Mouse (Mus musculus): ENCODE data around the gene Pigv. TPM values are rescaled to one million over a fixed set of nuclear protein-coding genes. Genes with fewer than 3 reads are reported as not detected.
"Not testable (repeated sequence)": the region's sequence is repeated elsewhere in the genome, so short reads cannot be mapped to it uniquely, and the experiment has no call there.

Gene Pigv
- polyA plus RNA-seq, 1 experiment from 2014 or later: 11.8 TPM

DNA sequence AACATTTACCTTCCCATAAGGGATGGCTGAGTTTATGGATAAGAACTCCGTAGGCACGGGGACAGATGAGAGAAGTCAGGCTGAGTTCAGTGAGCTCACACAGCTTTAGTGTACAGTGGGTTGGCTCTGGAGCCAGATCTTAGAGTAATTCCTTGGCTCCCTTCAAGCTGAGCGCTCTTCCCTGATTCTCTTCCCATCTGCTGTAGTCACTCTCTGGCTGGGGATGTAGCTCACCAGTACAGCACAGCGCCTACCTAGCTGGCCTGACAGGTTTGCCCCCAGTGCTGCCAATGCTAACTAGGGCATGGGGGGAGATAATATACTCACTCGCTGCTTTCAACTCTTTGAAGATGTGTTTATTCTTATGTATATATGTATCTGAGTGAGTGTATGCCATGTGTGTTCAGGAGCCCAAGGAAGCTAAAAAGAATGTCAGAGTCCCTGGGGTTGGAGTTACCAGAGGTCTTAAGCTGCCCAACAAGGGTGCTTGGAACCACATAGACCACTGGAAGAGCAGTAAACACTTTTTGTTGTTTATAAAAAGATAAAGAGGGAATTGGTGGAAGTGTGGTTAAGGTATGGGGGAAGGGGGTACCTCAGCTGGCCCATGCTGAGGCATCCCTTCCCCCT lies 14.5 kb downstream of the Pigv start:
- Histone ChIP-seq H3K36me3 (peaks cover 7% of the 10 kb centered on the region; the same call in 1 of the 2 replicates), H3K9ac (no peak overlapping the region), H3K27me3 (no peaks in the 10 kb centered on the region), H3K4me1 (replicated peaks) (peaks cover 25% of the 10 kb centered on the region), H3K27ac (no peak overlapping the region), H3K9me3 (replicated peaks) (no peaks in the 10 kb centered on the region), H3K4me3 (no peak overlapping the region), H3K4me2 (no peak overlapping the region)
- no peak for ATAC-seq (replicated peaks; ENCODE audit: insufficient number of reproducible peaks, insufficient read depth, low FRiP score, low read depth)
- 53% methylated on average over 5 of the region's 5 CpGs for whole genome bisulfite sequencing

DNA sequence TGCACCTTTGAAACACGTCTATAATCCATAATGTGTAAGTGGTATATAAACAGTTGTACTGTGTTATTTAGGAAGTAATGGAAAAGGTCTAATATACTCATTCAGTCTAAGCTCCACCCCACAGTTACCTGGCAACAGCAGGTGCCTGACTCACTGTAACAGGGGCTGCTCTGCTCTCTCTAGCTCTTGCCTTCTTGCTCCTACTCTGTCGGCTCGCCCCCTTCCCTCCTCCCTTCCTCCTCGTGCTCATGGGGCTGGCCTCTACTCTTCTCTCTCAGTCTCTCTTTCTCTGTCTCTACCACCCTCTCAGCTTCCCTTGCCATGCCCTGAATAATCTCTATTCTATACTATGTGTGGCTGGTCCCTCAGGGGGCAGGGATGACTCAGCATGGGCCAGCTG lies 15.4 kb downstream of the Pigv start:
- Histone ChIP-seq H3K27me3 (no peaks in the 10 kb centered on the region), H3K4me3 (no peak overlapping the region), H3K9me3 (replicated peaks) (no peaks in the 10 kb centered on the region), H3K4me1 (replicated peaks) (peaks cover 25% of the 10 kb centered on the region), H3K27ac (no peak overlapping the region), H3K9ac (no peak overlapping the region), H3K36me3 (0 out of 2 replicates have a peak, but pooled peaks cover 2% of the 10 kb centered on the region), H3K4me2 (no peak overlapping the region)
- 28% methylated on average over 4 of the region's 4 CpGs for WGBS
- ATAC-seq (replicated peaks; ENCODE audit: insufficient number of reproducible peaks, insufficient read depth, low FRiP score, low read depth): no peak

GRCm38 (mm10) chr4:133656294-133656693 lies 16.2 kb downstream of the Pigv start:
- Histone ChIP-seq H3K36me3 (no peaks in the 10 kb centered on the region), H3K4me3 (no peak overlapping the region), H3K9ac (no peak overlapping the region), H3K27me3 (no peaks in the 10 kb centered on the region), H3K27ac (no peak overlapping the region), H3K4me1 (replicated peaks) (peaks cover 27% of the 10 kb centered on the region), H3K4me2 (no peak overlapping the region), H3K9me3 (replicated peaks) (no peaks in the 10 kb centered on the region)
- 53% methylated on average over 4 of the region's 4 CpGs for WGBS
- no peak for ATAC-seq (replicated peaks; ENCODE audit: insufficient number of reproducible peaks, insufficient read depth, low FRiP score, low read depth)

GRCm38 (mm10) chr4:133654070-133654469 lies 18.4 kb downstream of the Pigv start:
- not testable (repeated sequence) for H3K27me3 ChIP-seq; H3K9ac ChIP-seq; H3K27ac ChIP-seq; H3K4me3 ChIP-seq; H3K36me3 ChIP-seq; ATAC-seq (replicated peaks; ENCODE audit: insufficient number of reproducible peaks, insufficient read depth, low FRiP score, low read depth); H3K4me2 ChIP-seq; H3K9me3 ChIP-seq (replicated peaks)
- peaks cover 15% of the 10 kb centered on the region for H3K4me1 ChIP-seq (replicated peaks)
- 93% methylated on average over 5 of the region's 5 CpGs for WGBS

DNA sequence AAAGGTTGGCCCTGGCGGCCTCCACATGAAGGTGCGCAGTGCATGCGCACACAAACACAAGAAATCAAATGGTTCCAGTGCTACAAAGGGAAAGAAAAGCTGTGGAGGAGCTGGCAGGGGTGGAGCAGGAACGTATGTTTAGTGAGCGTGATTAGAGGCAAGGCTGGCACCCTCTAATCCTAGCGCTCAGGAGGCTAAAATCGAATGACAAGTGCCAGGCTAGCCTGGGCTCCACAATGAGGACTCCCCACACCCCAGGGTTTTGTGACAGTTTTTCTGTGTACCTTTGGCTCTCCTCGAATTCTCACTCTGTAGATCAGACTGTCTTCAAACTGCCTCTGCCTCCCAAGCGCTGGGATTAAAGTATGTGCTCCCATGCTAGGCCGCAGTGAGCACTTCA lies 19.7 kb downstream of the Pigv start:
- Histone ChIP-seq H3K27ac (no peak overlapping the region), H3K9ac (no peak overlapping the region), H3K36me3 (no peaks in the 10 kb centered on the region), H3K4me2 (no peak overlapping the region), H3K4me1 (replicated peaks) (peaks cover 11% of the 10 kb centered on the region), H3K4me3 (no peak overlapping the region), H3K27me3 (no peaks in the 10 kb centered on the region), H3K9me3 (replicated peaks) (no peaks in the 10 kb centered on the region)
- WGBS: 72% methylated on average over 10 of the region's 10 CpGs
- no peak for ATAC-seq (replicated peaks; ENCODE audit: insufficient number of reproducible peaks, insufficient read depth, low FRiP score, low read depth)

DNA sequence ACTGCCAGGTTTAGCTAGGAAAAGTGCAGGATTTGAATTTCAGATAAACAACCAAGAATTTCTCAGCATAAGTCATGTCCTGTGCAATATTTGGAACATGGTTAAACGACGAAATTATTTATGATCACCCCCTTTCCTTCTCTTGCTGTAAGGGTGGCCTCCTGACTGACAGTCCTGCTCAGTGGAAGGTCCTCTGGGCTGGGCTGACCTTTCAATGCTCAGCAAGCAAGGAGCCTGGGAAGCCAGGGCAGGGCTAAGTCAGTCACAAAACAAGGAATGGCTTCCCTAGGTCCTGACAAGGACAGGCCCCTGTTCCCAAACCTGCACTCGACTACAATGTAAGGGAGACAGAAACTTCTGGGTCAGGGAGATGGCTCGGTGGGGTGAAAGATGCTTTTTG lies 20.5 kb downstream of the Pigv start:
- H3K9me3 ChIP-seq (replicated peaks): no peaks in the 10 kb centered on the region
- no peaks in the 10 kb centered on the region for H3K36me3 ChIP-seq
- no peak overlapping the region for H3K4me2 ChIP-seq
- H3K27ac ChIP-seq: no peak overlapping the region
- H3K9ac ChIP-seq: no peak overlapping the region
- no peaks in the 10 kb centered on the region for H3K27me3 ChIP-seq
- WGBS: 61% methylated on average over 4 of the region's 4 CpGs
- peaks cover 11% of the 10 kb centered on the region for H3K4me1 ChIP-seq (replicated peaks)
- H3K4me3 ChIP-seq: no peak overlapping the region
- ATAC-seq (replicated peaks; ENCODE audit: insufficient number of reproducible peaks, insufficient read depth, low FRiP score, low read depth): no peak

DNA sequence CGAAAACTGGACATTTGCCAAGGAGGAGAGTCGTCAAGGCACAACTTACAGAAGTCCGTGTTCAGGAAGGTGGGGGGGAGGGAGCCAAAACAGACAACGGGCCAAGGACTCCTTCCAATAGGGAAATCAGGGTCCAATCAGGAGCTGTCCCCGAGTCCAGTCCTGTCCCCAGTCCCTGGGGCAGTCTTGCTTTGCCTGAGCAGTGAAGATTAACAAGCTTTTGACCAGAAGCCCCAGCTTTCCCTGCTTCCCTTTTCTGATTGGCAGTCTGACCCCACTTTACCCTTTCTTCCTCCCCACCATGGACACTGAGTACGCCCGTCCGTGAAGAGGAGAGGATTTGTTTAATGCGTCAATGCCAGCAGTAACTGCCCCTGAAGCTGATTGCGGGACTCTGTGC lies 21.0 kb downstream of the Pigv start:
- 45% methylated on average over 10 of the region's 10 CpGs for WGBS
- peaks cover 11% of the 10 kb centered on the region for H3K4me1 ChIP-seq (replicated peaks)
- no peak overlapping the region for H3K4me2 ChIP-seq
- H3K9me3 ChIP-seq (replicated peaks): no peaks in the 10 kb centered on the region
- H3K4me3 ChIP-seq: no peak overlapping the region
- H3K36me3 ChIP-seq: no peaks in the 10 kb centered on the region
- no peak for ATAC-seq (replicated peaks; ENCODE audit: insufficient number of reproducible peaks, insufficient read depth, low FRiP score, low read depth)
- H3K27me3 ChIP-seq: no peaks in the 10 kb centered on the region
- H3K9ac ChIP-seq: no peak overlapping the region
- no peak overlapping the region for H3K27ac ChIP-seq

- WGBS: 36% methylated on average over 7 of the region's 7 CpGs
- Histone ChIP-seq H3K27ac (peak within 1 kb of the TSS; percentile 62), H3K4me1 (replicated peaks) (peaks cover 11% of the 10 kb centered on the region), H3K9me3 (replicated peaks) (no peaks in the 10 kb centered on the region; the same call in 1 of the 2 replicates), H3K4me2 (peak within 1 kb of the TSS; percentile 56), H3K27me3 (no peaks in the 10 kb centered on the region), H3K36me3 (no peaks in the 10 kb centered on the region), H3K9ac (peak within 1 kb of the TSS; percentile 5; the same call in 1 of the 2 replicates), H3K4me3 (peak within 1 kb of the TSS; percentile 40)
- ATAC-seq (replicated peaks; ENCODE audit: insufficient number of reproducible peaks, insufficient read depth, low FRiP score, low read depth): 0 out of 2 replicates have a peak, but pooled peaks have one; percentile 27
These were observed 22.3 kb downstream of the Pigv start, which contains the start of gene Zdhhc18 for GRCm38 (mm10) chr4:133649989-133650699. TSS of gene Zdhhc18 (minus strand) at chr4:133650154.

DNA sequence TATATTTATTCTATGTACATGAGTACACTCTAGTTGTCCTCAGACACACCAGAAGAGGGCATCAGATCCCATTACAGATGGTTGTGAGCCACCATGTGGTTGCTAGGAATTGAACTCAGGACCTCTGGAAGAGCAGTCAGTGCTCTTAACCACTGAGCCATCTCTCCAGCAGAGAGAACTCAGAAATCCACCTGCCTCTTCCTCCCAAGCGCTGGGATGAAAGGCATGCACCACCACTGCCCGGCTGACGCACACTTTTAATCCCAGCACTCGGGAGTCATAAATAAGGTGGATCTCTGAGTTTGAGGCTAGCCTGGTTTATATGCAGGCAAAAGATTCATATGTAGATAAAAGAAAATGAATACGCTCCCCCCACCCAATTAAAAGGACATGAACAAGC lies 23.0 kb downstream of the Pigv start:
- Histone ChIP-seq H3K9ac (peak overlapping the region; percentile 5; the same call in 1 of the 2 replicates), H3K27ac (peak overlapping the region; percentile 62), H3K4me3 (peak overlapping the region; percentile 40), H3K4me2 (peak overlapping the region; percentile 56), H3K4me1 (replicated peaks) (peaks cover 11% of the 10 kb centered on the region)
- 82% methylated on average over 5 of the region's 5 CpGs for WGBS
- ATAC-seq (replicated peaks; ENCODE audit: insufficient number of reproducible peaks, insufficient read depth, low FRiP score, low read depth); H3K27me3 ChIP-seq; H3K9me3 ChIP-seq (replicated peaks); H3K36me3 ChIP-seq: not testable (repeated sequence)

DNA sequence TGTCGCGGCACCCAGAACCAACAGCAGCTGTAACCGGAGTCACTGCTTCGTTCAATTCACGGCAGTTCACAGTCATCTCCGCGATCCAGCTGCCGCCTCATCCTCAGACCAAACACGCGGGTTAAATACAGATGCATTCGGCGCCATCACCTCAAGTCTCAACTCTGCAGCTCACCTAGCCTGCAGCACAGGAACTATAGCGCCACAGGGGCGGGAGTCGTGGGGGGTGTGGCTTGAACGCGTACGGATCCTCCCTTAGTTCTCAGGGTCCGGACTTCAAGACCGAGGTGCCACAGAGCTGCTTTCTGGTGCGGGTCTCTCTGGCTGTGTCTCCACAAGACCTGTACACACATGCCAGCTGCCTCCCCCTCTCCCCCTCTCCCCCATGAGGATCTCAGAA lies 26.8 kb downstream of the Pigv start:
- Histone ChIP-seq H3K9ac (no peak overlapping the region), H3K4me3 (no peak overlapping the region), H3K9me3 (replicated peaks) (no peaks in the 10 kb centered on the region; the same call in 1 of the 2 replicates), H3K27ac (no peak overlapping the region), H3K27me3 (no peaks in the 10 kb centered on the region), H3K4me2 (peak overlapping the region; percentile 32; the same call in 1 of the 2 replicates), H3K4me1 (replicated peaks) (peaks cover 10% of the 10 kb centered on the region), H3K36me3 (no peaks in the 10 kb centered on the region)
- WGBS: 34% methylated on average over 21 of the region's 21 CpGs
- no peak for ATAC-seq (replicated peaks; ENCODE audit: insufficient number of reproducible peaks, insufficient read depth, low FRiP score, low read depth)

DNA sequence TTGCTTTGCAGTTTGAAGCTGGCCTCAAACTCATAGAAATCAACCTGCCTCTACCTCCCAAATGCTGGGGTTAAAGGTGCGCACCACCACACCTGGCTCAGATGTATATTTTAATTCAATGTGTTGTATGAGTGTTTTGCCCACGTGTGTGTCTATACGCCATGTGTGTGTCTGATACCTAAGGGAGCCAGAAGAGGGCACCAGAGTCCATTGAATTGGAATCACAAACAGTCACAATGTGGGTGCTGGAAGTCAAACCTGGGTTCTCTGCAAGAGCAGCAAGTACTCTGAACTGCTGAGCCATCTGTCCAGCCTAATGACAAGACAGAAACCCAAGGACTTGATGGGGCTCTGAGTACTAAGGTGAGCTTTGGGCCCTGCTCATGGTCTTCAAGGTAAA lies 27.3 kb downstream of the Pigv start:
- 87% methylated on average over 3 of the region's 3 CpGs for WGBS
- H3K4me2 ChIP-seq: no peak overlapping the region
- H3K36me3 ChIP-seq: no peaks in the 10 kb centered on the region
- H3K9ac ChIP-seq: no peak overlapping the region
- no peak for ATAC-seq (replicated peaks; ENCODE audit: insufficient number of reproducible peaks, insufficient read depth, low FRiP score, low read depth)
- H3K4me3 ChIP-seq: no peak overlapping the region
- H3K9me3 ChIP-seq (replicated peaks): no peaks in the 10 kb centered on the region; the same call in 1 of the 2 replicates
- no peaks in the 10 kb centered on the region for H3K27me3 ChIP-seq
- H3K27ac ChIP-seq: no peak overlapping the region
- peaks cover 10% of the 10 kb centered on the region for H3K4me1 ChIP-seq (replicated peaks)

Data from heart, embryonic 15.5 days (tissue).